Mouse (Mus musculus): ENCODE results near the gene Sun1. TPM values are rescaled to one million over a fixed set of nuclear protein-coding genes. Genes with fewer than 3 reads are reported as not detected.
A peak's percentile ranks its signal among the peaks of the same experiment; 100 is the strongest.

Sun1 gene
- total and polyA plus RNA-seq, 2 experiments from 2014 or later, result 35.3 to 75.0 TPM

- Histone ChIP-seq H3K9me3 (ENCODE audit: low read length) (no peaks in the 10 kb centered on the region), H3K4me3 (ENCODE audit: low read depth, low read length) (peak overlapping the region; percentile 91; the same call in 1 of the 2 replicates), H3K27ac (ENCODE audit: low read depth, low read length) (no peak overlapping the region), H3K4me1 (ENCODE audit: insufficient read depth, low read length) (peaks cover 8% of the 10 kb centered on the region; the same call in 1 of the 2 replicates), H3K9ac (replicated peaks; ENCODE audit: low read length, poor library complexity, severe bottlenecking) (no peak overlapping the region), H3K36me3 (ENCODE audit: insufficient read depth, low read length) (no peaks in the 10 kb centered on the region), H3K4me2 (ENCODE audit: low read depth, low read length, poor library complexity, severe bottlenecking) (peak overlapping the region; percentile 68), H3K27me3 (ENCODE audit: insufficient read depth, low read length) (no peaks in the 10 kb centered on the region)
- no peak for TF ChIP-seq CTCF (IDR thresholded peaks at IDR 0.05)
- DNase-seq (ENCODE audit: low spot score) (no peak), ATAC-seq (ENCODE audit: low FRiP score) (no peak)
- WGBS, result 84% methylated on average over 11 of the region's 11 CpGs
These were observed 1.7 kb downstream of the Sun1 start for GRCm38 (mm10) chr5:139202127-139202526.

GRCm38 (mm10) chr5:139203312-139203711 lies 2.9 kb downstream of the Sun1 start:
- Histone ChIP-seq H3K4me3 (ENCODE audit: low read depth, low read length) (no peak overlapping the region), H3K27me3 (ENCODE audit: insufficient read depth, low read length) (no peaks in the 10 kb centered on the region), H3K4me2 (ENCODE audit: low read depth, low read length, poor library complexity, severe bottlenecking) (no peak overlapping the region), H3K27ac (ENCODE audit: low read depth, low read length) (no peak overlapping the region), H3K9me3 (ENCODE audit: low read length) (no peaks in the 10 kb centered on the region), H3K4me1 (ENCODE audit: insufficient read depth, low read length) (peaks cover 8% of the 10 kb centered on the region; the same call in 1 of the 2 replicates), H3K36me3 (ENCODE audit: insufficient read depth, low read length) (no peaks in the 10 kb centered on the region), H3K9ac (replicated peaks; ENCODE audit: low read length, poor library complexity, severe bottlenecking) (no peak overlapping the region)
- DNase-seq (ENCODE audit: low spot score), result no peak
- ATAC-seq (ENCODE audit: low FRiP score), result no peak
- WGBS, result 94% methylated on average over 5 of the region's 5 CpGs
- no peak for TF ChIP-seq CTCF (IDR thresholded peaks at IDR 0.05)

GRCm38 (mm10) chr5:139206081-139206480 lies 5.6 kb downstream of the Sun1 start:
- WGBS, result 62% methylated on average over 4 of the region's 4 CpGs
- H3K4me3 ChIP-seq (ENCODE audit: low read depth, low read length), result no peak overlapping the region
- no peak for TF ChIP-seq CTCF (IDR thresholded peaks at IDR 0.05)
- no peak for DNase-seq (ENCODE audit: low spot score)
- no peak for ATAC-seq (ENCODE audit: low FRiP score)
- peaks cover 16% of the 10 kb centered on the region for H3K36me3 ChIP-seq (ENCODE audit: insufficient read depth, low read length)
- H3K27me3 ChIP-seq (ENCODE audit: insufficient read depth, low read length), result no peaks in the 10 kb centered on the region
- no peak overlapping the region for H3K4me2 ChIP-seq (ENCODE audit: low read depth, low read length, poor library complexity, severe bottlenecking)
- H3K4me1 ChIP-seq (ENCODE audit: insufficient read depth, low read length), result peaks cover 8% of the 10 kb centered on the region; the same call in 1 of the 2 replicates
- H3K9ac ChIP-seq (replicated peaks; ENCODE audit: low read length, poor library complexity, severe bottlenecking), result no peak overlapping the region
- H3K9me3 ChIP-seq (ENCODE audit: low read length), result no peaks in the 10 kb centered on the region
- no peak overlapping the region for H3K27ac ChIP-seq (ENCODE audit: low read depth, low read length)

- peaks cover 16% of the 10 kb centered on the region for H3K36me3 ChIP-seq (ENCODE audit: insufficient read depth, low read length)
- H3K4me1 ChIP-seq (ENCODE audit: insufficient read depth, low read length), result peaks cover 7% of the 10 kb centered on the region; the same call in 1 of the 2 replicates
- no peak overlapping the region for H3K4me3 ChIP-seq (ENCODE audit: low read depth, low read length)
- ATAC-seq (ENCODE audit: low FRiP score) (no peak), DNase-seq (ENCODE audit: low spot score) (no peak)
- 69% methylated on average over 7 of the region's 7 CpGs for WGBS
- no peak overlapping the region for H3K27ac ChIP-seq (ENCODE audit: low read depth, low read length)
- no peaks in the 10 kb centered on the region for H3K9me3 ChIP-seq (ENCODE audit: low read length)
- H3K27me3 ChIP-seq (ENCODE audit: insufficient read depth, low read length), result no peaks in the 10 kb centered on the region
- H3K4me2 ChIP-seq (ENCODE audit: low read depth, low read length, poor library complexity, severe bottlenecking), result no peak overlapping the region
- no peak for TF ChIP-seq CTCF (IDR thresholded peaks at IDR 0.05)
- no peak overlapping the region for H3K9ac ChIP-seq (replicated peaks; ENCODE audit: low read length, poor library complexity, severe bottlenecking)
These were observed 6.1 kb downstream of the Sun1 start for GRCm38 (mm10) chr5:139206525-139206924.

DNA sequence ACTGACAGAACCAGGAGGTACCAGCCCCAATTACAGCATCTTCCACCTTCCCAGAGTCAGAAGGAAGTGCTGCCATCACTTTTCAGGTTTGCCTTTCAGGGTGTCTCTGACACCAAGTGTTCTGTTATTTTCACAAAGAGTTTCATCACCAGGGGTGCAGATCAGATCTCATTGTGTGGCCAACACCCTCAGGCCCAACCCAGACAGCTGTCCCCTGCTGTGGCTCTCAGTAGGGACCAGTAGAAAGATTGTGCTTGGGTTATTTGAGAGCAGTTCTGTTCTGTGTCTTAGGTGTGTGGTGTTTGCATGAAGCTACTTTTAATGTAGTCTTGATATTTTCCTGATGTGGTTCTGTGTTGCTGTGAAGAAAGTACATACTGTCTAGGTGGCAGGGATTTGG lies 7.7 kb downstream of the Sun1 start:
- no peaks in the 10 kb centered on the region for H3K4me1 ChIP-seq (ENCODE audit: insufficient read depth, low read length)
- peaks cover 16% of the 10 kb centered on the region for H3K36me3 ChIP-seq (ENCODE audit: insufficient read depth, low read length)
- DNase-seq (ENCODE audit: low spot score) (no peak), ATAC-seq (ENCODE audit: low FRiP score) (no peak)
- H3K4me3 ChIP-seq (ENCODE audit: low read depth, low read length), result no peak overlapping the region
- TF ChIP-seq CTCF (IDR thresholded peaks at IDR 0.05), result no peak
- no peak overlapping the region for H3K9ac ChIP-seq (replicated peaks; ENCODE audit: low read length, poor library complexity, severe bottlenecking)
- no peak overlapping the region for H3K4me2 ChIP-seq (ENCODE audit: low read depth, low read length, poor library complexity, severe bottlenecking)
- no peak overlapping the region for H3K27ac ChIP-seq (ENCODE audit: low read depth, low read length)
- no peaks in the 10 kb centered on the region for H3K9me3 ChIP-seq (ENCODE audit: low read length)
- H3K27me3 ChIP-seq (ENCODE audit: insufficient read depth, low read length), result no peaks in the 10 kb centered on the region

GRCm38 (mm10) chr5:139208871-139209684 lies 8.6 kb downstream of the Sun1 start:
- Histone ChIP-seq H3K9ac (replicated peaks; ENCODE audit: low read length, poor library complexity, severe bottlenecking) (no peak overlapping the region), H3K27ac (ENCODE audit: low read depth, low read length) (no peak overlapping the region), H3K4me3 (ENCODE audit: low read depth, low read length) (no peak overlapping the region), H3K4me2 (ENCODE audit: low read depth, low read length, poor library complexity, severe bottlenecking) (no peak overlapping the region), H3K4me1 (ENCODE audit: insufficient read depth, low read length) (no peaks in the 10 kb centered on the region), H3K36me3 (ENCODE audit: insufficient read depth, low read length) (peaks cover 16% of the 10 kb centered on the region), H3K9me3 (ENCODE audit: low read length) (no peaks in the 10 kb centered on the region), H3K27me3 (ENCODE audit: insufficient read depth, low read length) (no peaks in the 10 kb centered on the region)
- peak; percentile 52 for TF ChIP-seq CTCF (IDR thresholded peaks at IDR 0.05)
- 91% methylated on average over 10 of the region's 10 CpGs for WGBS
- ATAC-seq (ENCODE audit: low FRiP score) (no peak), DNase-seq (ENCODE audit: low spot score) (no peak)

All from midbrain, postnatal 0 days (tissue).